Mouse (Mus musculus): Measurements from ENCODE around the gene Cmip.

The Cmip gene

GRCm38 (mm10) chr8:117348718-117349394, 92.0 kb downstream of the Cmip start:
- DNase-seq (ENCODE audit: low spot score): no peak

GRCm38 (mm10) chr8:117349541-117349940, 92.7 kb downstream of the Cmip start:
- DNase-seq (ENCODE audit: low spot score): no peak

- no peak for DNase-seq (ENCODE audit: low spot score)
Measured at GRCm38 (mm10) chr8:117352098-117352497, 95.2 kb downstream of the Cmip start.

GRCm38 (mm10) chr8:117355111-117355831, 98.4 kb downstream of the Cmip start:
- DNase-seq (ENCODE audit: low spot score): no peak

- peak; percentile 50 for DNase-seq (ENCODE audit: low spot score)
Measured at GRCm38 (mm10) chr8:117356109-117356672, 99.3 kb downstream of the Cmip start.

- DNase-seq (ENCODE audit: low spot score): peak; percentile 59
Measured at GRCm38 (mm10) chr8:117357491-117358467, 100.9 kb downstream of the Cmip start.

GRCm38 (mm10) chr8:117360172-117360930, 103.5 kb downstream of the Cmip start:
- DNase-seq (ENCODE audit: low spot score): no peak

GRCm38 (mm10) chr8:117361595-117362437, 105.0 kb downstream of the Cmip start:
- DNase-seq (ENCODE audit: low spot score): no peak

GRCm38 (mm10) chr8:117362438-117362726, 105.5 kb downstream of the Cmip start:
- DNase-seq (ENCODE audit: low spot score): no peak

GRCm38 (mm10) chr8:117363291-117363690, 106.4 kb downstream of the Cmip start:
- DNase-seq (ENCODE audit: low spot score): no peak

- DNase-seq (ENCODE audit: low spot score): no peak
Measured at GRCm38 (mm10) chr8:117364374-117365160, 107.7 kb downstream of the Cmip start.

- DNase-seq (ENCODE audit: low spot score): no peak
Measured at GRCm38 (mm10) chr8:117366475-117366874, 109.6 kb downstream of the Cmip start.

- DNase-seq (ENCODE audit: low spot score): no peak
Measured at GRCm38 (mm10) chr8:117367441-117367840, 110.6 kb downstream of the Cmip start.

GRCm38 (mm10) chr8:117368781-117369180, 111.9 kb downstream of the Cmip start:
- peak; percentile 54 for DNase-seq (ENCODE audit: low spot score)

GRCm38 (mm10) chr8:117370009-117370408, 113.1 kb downstream of the Cmip start:
- no peak for DNase-seq (ENCODE audit: low spot score)

GRCm38 (mm10) chr8:117371189-117371588, 114.3 kb downstream of the Cmip start:
- DNase-seq (ENCODE audit: low spot score): no peak

- no peak for DNase-seq (ENCODE audit: low spot score)
Measured at GRCm38 (mm10) chr8:117372070-117372469, 115.2 kb downstream of the Cmip start.

GRCm38 (mm10) chr8:117373001-117373428, 116.2 kb downstream of the Cmip start:
- no peak for DNase-seq (ENCODE audit: low spot score)

GRCm38 (mm10) chr8:117374087-117374486, 117.2 kb downstream of the Cmip start:
- DNase-seq (ENCODE audit: low spot score): no peak

GRCm38 (mm10) chr8:117376997-117377396, 120.1 kb downstream of the Cmip start:
- no peak for DNase-seq (ENCODE audit: low spot score)
